Mouse (Mus musculus): Measurements from ENCODE around the gene Strn3.

DNA sequence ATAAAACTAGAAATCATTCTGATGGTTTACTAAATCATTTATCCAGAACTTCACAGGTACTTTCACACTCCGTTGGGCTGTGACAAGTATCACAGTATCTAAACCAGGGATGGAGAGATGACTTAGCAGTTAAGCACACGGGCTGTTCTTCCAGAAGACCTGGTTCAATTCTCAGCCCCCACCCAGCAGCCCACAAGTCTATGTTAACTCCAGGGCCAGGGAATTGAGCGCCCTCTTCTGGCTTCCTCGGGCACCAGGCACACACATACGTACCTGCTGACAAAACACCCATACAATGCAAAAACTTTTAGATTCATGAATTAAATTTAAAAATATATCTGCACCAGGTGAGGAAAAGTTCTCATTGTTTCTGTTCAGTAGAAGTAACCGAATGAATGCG is 121.8 kb downstream of the Strn3 start:
- TF ChIP-seq GATA1 (IDR thresholded peaks at IDR 0.05; ENCODE audit: borderline replicate concordance, low read length): no peak
- no peak for TF ChIP-seq FLI1 (IDR thresholded peaks at IDR 0.05; ENCODE audit: low read length)
